Mouse (Mus musculus): ENCODE measurements at regions not wholly inside any gene's neighbourhood (a gene's known extent, or its start where the extent isn't known, plus 50 kb on each side); places are given as distances from the start of the nearest gene placed in this dataset.
A peak's percentile ranks its signal among the peaks of the same experiment; 100 is the strongest.
"Not testable (repeated sequence)": the region's sequence is repeated elsewhere in the genome, so short reads cannot be mapped to it uniquely, and the experiment has no call there.

DNA sequence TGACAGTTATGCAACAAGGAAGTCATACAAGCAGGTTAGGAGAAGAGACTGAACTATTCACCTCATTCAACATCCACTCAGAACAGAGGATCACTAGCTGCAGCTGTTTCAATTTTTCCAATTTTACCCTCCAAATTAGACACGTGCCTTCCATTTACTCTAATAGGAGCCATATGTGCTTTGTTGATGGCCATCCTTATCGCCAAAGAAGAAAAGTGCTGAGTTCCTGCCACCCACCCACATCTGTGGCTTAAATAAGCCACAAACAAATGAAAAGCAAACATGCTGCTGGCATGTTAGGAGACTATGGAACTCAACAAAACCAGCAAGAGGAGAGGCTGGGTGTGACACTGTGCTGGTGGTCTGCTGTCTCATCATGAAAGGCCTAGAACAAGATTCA is 1786.1 kb downstream of the 9330182O14Rik start:
- no peak for DNase-seq (ENCODE audit: extremely low read depth, insufficient read length, low spot score)

DNA sequence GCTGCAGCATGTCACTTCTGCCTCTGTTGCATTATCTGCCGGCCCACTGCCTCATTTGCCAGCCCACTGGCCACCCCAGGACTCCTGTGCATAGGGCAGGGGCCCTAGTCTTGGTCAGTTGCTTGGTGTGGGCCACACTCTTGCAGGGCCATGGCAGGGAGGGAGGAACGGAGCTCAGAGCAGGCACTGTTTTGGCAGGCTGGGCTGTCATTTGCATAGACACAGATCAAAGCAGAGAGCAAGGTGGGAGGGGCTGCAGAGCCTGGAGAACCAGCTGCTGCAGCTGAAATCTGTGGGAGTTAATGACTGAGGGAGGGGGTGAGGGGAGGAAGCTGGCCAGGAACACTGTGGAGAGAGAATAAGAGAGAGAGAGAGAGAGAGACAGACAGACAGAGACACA is 1802.5 kb downstream of the 9330182O14Rik start:
- no peak for DNase-seq (ENCODE audit: extremely low read depth, insufficient read length, low spot score)

DNA sequence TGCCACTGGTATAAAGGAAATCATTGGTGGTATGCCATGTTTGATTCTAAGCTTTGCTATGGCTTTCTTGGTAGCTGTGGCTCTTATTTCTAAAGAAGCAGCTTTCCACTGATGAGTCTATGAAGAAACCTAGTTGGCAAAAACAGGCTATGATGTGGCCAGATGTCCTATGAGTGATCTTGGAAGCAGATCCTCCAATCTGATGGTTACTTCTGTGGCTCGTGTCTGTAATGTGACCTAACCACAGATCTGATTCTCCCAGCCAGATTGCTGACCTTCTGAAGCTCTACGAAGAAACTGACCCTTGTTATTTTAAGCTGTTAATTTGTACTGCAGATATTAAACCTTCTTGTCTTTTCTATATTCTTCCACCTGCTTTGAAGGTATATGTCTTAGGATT is 1811.1 kb downstream of the 9330182O14Rik start:
- no peak for DNase-seq (ENCODE audit: extremely low read depth, insufficient read length, low spot score)

DNA sequence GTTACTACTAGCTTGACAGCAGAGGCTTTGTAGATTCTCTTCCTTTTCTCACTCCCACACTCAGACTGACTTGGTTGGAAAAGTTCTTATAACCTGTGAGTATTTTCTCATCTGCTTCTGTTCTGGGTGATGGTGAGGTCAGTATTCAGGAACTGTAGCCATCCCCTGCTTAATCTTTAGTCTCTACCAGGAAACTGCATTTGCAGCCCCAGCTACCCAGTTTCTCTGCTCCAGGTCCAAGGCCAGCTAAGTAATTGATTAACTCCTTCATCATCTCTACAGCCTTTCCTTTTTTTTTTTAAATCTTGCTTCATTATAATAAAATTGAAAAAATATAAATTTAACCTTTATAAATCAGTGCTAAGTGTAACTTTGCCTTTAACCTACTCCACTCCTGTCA is 1813.7 kb downstream of the 9330182O14Rik start:
- DNase-seq (ENCODE audit: extremely low read depth, insufficient read length, low spot score): no peak

DNA sequence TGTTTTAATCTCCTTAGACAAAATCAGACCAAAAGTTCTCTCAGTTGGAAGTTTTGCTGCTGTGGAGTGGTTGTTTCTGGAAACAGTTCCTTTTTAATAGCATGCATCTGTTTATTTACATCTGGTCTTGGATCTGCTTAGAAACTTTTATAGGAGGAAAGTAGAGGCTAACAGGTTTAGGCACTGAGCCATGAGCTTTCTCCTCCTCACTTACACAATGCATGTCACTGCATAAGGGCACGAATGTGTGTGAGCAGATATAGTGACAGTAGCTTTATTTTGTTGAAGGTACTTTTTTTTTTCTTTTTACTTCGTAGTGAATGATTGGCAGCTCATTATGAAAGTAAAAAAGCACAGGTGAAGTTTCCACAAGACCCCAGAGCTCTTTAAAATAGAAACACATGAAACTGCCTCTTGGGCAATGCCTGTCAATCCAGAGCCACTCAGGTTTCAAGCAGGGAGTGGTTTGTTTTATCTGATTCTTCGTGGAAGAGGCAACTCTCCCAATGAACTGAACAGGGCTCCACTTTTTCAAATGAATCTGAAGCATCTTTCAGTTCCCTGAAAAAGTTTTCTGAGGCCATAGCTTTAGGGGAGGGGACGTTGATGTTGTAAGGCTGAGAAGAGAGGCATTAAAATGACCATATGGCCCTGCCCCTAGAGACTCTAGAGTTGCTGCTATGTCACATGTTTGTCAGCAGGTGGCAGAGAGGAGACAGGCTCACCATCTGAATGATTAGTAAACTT is 1814.4 kb downstream of the 9330182O14Rik start:
- DNase-seq (ENCODE audit: extremely low read depth, insufficient read length, low spot score): no peak

DNA sequence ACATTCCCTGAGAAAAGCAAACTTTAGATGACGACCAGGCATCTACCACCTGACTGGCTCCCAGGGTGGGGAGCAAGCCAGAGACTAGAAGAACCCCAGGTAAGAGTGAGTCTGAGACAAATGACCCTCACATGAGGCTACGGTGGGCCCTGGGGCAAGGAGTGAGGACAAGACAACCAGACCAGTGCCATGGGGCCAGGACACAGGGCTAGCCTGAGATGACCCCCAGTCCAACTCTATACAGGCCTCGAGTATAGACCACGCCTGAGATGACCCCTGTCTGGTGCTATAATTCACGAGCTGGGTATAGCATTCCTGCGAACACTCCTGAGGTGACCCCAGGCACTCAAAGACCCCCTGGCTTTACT is 1814.9 kb downstream of the 9330182O14Rik start:
- no peak for DNase-seq (ENCODE audit: extremely low read depth, insufficient read length, low spot score)

DNA sequence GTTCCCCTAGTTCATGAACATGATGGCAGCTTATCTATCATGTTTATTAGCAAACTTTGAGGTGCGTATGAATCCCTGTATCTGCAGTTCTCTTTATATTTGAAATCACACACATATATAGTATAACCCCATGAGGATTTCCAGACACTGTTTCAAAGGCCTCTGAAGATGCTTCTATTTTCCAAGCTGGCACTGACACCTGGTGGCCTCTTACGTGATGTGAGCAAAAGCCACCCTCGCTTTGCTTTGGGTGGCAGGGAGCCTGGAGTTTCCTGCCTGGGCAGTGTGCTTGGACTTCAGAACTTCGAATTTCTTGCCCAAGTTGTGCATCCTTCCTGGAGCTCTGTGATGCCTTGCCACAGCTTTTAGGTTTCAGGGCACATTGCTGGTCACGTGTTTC is 1817.1 kb downstream of the 9330182O14Rik start:
- DNase-seq (ENCODE audit: extremely low read depth, insufficient read length, low spot score): no peak

DNA sequence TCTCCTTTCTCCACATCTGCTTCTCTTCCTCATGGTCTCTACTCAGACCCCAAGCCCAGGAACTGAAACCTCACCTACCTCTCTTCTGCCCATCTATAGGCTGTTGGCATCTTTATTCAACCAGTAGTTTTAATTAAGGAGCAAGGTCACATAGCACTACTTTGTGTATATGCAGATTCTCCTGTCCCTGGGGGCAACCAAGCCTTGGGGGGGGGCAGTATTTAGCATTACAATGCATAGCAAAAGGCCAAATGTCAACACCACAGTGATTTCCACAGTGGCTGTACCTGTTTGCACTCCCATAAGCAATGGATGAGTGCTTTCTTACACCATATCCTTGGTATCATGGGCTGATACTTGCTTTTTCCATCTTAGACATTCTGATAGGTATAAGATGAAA is 1826.4 kb downstream of the 9330182O14Rik start:
- DNase-seq (ENCODE audit: extremely low read depth, insufficient read length, low spot score): no peak

DNA sequence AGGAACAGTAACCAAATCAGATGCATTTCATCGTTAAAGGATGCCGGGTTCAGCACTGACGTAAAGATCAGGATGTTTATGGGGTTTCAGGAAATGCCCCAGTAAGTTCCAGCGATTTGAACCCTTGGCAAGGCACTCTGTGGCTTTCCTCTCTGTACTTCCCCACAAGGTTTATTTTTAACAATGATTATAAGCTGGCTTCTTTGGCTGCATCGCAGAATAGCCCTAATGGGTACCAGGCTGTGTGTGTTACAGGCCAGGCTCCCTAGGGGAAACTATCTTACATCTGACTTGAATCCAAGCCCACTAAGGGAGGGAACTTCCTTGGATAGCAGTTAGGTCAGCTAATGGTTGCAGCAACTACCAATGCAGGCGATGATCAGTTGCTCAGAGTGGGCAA is 1836.7 kb downstream of the 9330182O14Rik start:
- no peak for DNase-seq (ENCODE audit: extremely low read depth, insufficient read length, low spot score)

DNA sequence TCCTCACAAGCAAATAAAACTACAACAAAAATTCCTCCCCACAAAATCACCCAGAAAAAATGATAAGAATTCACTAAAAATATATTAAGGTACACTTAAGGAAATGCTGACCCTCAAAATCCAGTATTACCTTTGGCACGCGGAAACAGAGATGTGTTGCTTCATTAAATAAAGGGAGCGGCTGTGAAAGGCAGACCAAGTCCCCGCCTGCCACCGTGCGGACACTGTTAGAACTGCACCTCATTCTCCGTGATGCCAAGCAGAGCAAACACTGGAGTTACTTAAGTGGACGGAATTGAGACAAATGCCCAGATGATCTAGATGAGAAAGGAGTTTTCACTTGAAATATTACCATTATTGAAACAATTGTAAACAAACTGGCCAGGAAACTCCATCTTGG is 1839.1 kb downstream of the 9330182O14Rik start:
- DNase-seq (ENCODE audit: extremely low read depth, insufficient read length, low spot score): peak; percentile 47

DNA sequence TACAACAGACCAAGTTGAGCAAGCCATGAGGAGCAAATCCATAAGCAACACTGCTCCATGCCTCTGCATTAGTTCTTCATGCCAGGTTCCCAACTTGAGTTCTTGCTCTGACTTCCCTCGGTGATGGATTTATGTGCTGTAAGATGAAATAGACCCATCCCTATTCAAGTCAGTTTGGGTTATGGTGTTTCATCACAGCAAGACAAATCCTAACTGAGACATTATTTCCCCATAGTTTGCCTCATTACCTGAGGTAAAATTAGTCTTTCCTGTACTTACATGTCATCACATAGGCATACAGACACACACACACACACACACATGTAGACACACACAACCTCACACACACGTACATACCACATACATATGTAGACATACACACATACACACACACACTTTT is 1843.0 kb downstream of the 9330182O14Rik start:
- no peak for DNase-seq (ENCODE audit: extremely low read depth, insufficient read length, low spot score)

DNA sequence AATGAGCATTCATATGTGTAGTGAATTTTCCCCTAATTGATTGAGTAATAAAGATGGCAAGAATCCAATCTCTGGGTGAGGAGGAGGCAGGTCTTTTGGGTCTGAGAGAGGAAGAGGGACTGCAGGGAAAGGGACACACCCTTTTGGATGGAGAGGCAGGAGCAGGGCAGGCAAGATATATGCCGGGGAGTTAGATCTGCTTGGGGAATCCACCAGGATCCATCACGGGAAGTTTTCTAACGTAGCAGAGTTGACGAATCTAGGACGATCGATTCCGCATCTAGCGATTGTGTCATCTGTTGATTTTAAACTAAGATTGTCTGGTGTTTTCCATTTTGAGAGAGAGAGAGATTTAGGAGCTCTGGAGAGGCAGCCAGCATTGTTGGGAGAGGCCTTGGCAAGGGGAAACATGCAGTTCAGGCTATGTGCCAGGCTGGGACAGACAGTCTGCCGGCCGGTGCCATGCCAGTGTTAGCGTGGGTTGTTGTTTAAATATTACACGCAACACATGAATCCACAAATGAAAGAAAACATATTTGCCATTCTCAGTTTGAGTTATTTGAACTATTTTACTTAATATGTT is 1843.6 kb downstream of the 9330182O14Rik start:
- no peak for DNase-seq (ENCODE audit: extremely low read depth, insufficient read length, low spot score)

DNA sequence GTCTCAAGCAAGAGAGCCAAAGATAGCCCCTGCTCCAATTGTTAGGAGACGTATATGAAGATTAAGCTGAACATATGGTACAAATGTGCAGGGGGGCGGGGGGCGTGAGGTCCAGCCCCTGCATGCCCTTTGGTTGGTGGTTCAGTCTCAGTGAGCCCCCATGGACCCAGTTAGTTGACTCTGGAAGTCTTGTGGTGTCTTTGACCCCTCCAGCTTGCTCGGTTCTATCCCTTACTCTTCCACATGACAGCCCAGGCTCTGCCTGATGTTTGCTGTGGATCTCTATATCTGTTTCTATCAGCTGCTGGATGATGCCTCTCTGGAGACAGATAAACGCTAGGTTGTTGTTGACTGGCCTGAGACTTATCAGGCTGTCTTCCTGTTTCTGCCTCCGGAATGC is 1849.1 kb downstream of the 9330182O14Rik start:
- DNase-seq (ENCODE audit: extremely low read depth, insufficient read length, low spot score): no peak

DNA sequence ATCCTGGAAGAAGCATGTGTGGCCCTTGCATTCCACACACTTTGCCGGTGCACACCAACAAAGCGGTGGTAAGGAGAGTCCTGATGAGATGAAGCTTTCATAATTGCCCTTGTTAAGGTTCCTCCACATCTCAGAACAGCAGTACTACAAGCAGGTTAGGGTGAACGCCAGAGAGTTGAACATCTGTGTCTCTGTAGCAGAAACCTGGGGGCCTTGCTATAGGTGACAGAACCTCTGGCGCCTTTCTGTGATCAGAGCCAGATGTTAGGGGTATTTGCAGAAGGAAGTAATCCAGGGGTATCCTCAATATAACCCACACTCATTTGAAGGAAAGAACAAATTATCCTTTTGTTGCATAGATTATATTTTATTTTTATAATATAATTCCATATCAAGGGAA is 1850.1 kb downstream of the 9330182O14Rik start:
- no peak for DNase-seq (ENCODE audit: extremely low read depth, insufficient read length, low spot score)

DNA sequence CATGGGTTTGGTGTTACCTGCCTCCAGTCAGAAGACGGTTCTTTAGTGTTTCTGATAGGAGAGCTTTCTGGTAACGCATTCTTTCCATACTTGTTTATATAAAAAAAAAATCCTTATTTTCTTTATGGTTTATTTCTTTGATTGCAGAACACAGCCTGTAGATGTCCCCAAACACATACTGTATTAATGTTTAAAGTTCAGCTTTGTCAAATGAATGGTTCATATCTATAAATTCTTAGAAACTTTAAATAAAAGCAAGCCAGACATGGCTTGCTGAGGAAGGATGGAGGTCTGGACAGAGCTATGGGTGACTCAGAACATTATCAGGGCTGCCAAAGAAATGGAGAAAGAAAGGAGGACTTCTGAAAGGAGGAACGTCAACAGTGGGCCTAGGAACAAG is 1852.1 kb downstream of the 9330182O14Rik start:
- DNase-seq (ENCODE audit: extremely low read depth, insufficient read length, low spot score): no peak

DNA sequence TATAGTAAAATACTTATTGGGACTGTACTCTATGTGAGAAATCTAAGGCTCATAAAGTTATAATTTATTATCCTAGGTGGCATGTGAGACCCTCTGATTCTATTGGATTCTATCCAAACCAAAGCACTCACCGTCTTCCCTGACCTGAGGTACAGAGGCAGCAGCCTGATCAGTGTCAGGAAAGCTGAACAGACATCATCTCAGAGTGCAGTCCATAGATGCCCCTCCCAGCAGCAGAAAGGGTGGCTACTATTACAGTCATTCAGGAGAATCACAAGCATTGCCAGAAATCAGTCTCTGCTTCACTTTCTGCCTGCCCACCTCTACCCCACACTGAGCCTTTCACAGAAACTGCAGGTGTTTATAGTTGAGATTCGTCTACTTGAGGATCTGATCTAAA is 1854.9 kb downstream of the 9330182O14Rik start:
- no peak for DNase-seq (ENCODE audit: extremely low read depth, insufficient read length, low spot score)

DNA sequence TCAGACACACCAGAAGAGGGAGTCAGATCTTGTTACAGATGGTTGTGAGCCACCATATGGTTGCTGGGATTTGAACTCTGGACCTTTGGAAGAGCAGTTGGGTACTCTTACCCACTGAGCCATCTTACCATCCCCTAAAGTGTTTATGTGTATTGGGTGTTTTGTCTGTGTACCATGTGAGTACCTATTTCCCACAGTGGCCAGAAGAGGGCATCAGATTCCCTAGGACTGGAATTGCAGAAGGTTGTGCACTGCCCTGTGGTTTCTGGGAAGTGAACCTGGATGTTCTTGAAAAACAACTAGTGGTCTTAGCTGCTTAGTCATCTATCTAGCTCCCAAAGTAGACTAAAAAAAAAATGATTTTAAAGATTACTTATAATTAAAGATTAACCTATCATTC is 1857.7 kb downstream of the 9330182O14Rik start:
- DNase-seq (ENCODE audit: extremely low read depth, insufficient read length, low spot score): no peak

DNA sequence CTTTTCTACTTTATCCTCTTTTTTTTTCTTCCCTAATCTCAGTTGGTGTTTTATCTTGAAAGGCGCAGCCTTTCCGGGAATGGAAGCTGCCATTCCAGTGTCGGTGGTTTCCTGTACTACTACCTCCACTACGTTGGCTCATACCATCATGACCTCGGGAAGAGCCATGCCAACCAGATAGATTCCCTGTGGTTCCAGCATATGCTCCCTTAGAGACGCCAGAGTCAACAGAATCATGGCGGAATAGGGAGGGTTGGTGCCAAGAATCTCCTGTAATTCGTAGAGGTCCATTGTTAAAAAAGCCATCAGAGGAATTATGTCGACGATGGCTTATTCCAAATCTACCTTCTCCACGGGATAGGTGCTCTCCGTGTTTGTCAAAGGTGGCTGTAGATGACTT is 1898.1 kb downstream of the 9330182O14Rik start:
- DNase-seq (ENCODE audit: extremely low read depth, insufficient read length, low spot score): not testable (repeated sequence)

DNA sequence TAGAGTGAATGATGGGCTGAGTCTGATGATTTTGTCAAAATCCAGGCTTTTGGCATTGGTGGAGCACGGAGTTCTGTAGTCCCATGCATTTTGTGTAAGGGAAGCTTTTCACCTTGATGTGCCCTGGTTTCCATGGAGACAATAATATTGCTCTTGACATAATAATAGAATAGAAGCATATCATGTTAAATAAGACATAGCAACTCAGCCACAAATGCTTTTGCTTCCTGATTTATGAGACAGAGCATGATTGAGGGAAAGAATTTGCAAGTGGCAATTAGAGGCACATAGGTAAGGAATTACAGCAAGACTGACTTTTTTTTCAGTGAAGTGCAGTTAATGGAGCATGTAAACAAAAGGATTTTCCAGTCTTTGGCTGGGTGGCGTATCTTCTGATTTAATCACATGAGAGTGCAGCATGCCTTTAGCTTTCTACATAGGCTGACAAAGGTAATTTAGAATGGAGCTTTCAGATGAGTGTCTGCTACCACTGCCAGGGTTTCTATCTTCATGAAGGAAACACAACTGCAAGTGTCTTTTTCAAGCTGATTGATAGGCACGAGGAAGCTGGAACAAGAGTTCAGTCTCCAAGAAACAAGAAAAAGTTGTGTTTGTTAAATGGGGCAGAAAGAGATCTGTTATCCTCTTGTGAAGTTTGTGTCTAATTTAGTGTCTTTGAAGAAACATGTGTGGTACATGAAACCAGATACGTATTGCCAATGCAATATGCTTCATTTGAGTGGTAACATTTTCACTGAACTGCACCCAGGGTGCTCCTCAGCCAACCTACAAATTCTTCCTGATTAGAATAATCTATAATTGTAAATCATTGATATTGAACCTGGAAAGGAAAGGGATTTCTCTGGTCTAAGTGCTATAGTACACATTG is 1913.2 kb downstream of the 9330182O14Rik start:
- DNase-seq (ENCODE audit: extremely low read depth, insufficient read length, low spot score): no peak

DNA sequence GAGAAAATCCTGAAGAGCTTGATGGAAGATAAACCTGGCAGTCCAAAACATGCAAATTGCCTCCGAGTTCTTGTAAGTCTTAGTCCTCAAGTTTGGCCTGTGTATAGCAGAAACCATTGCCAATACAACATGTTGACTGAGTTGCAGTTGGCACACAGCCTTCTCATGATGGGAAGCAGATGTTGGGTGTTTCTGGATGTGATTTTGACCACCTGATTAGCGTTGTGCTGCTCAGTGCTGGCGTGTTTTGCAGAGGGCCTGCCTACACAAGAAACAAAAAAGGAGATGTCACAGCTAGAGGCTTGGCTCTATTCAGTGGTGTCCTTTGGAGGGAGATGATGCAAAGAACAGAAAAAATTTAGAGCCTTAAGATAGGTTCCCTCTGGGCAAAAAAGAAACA is 1922.6 kb downstream of the 9330182O14Rik start:
- no peak for DNase-seq (ENCODE audit: extremely low read depth, insufficient read length, low spot score)

DNA sequence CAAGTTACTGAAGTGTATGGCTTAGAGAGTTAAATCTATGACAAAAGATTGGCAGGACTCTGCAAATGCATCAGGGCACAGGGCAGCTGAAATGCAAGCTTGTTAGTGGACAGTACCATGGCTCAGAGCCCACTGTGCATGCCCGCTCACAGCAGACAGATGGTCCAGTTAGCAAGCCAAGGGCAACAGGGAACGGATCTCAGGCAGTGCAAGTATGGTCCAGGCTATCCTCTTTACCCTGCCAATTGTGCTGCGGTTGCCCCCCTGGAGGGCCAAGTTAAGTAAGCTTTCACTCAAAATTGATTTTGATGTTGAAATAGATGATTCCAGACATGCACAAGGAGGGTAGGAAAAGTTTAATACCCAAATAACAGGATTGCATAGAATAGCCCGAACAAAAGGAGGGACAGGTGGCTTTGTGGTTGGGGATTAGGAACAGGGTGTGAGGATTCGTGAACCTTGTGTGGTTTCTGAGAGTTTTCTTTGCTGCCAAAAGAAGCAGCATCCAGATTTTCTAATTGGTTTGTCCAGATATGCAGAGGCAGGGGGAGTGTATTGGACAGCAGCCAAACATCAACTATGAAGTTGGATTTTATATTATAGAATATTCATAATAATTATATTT is 1934.2 kb downstream of the 9330182O14Rik start:
- DNase-seq (ENCODE audit: extremely low read depth, insufficient read length, low spot score): no peak

All from 3134 (cell line).